Mouse (Mus musculus) left cerebral cortex, postnatal 10 days (tissue): ENCODE data around the gene Efnb2. TPM values are rescaled to one million over a fixed set of nuclear protein-coding genes. Genes with fewer than 3 reads are reported as not detected.

ENCODE experiments used
- DNase-seq, 2 experiments: peaks; one replicate each; pipeline ENCODE4 v3.0.0; 2021 to 2022; ENCODE audit warnings: low spot score in 2 of 2, mixed read lengths in 1 of 2; ENCODE audit errors: extremely low spot score in 1 of 2
- intact Hi-C: fragments of 180-260 bp; cut with DNase I; formaldehyde crosslinking; loops from one replicate; pipeline ENCODE4 v1.15.1; 2025
- total RNA-seq, 2 experiments: library from RNA; stranded (reverse); gene quantifications; 2 replicates each; pipeline ENCODE4 v1.2.3; 2021

Gene Efnb2
- total RNA-seq, 2 experiments from 2014 or later = 85.8 to 98.4 TPM

- intact Hi-C loops = loop anchor here (5.0 to 10.0 kb wide), 3 partner anchors 426 to 1643 kb away; no protein-coding TSS in a partner anchor
- DNase-seq = no peak
Measured at GRCm38 (mm10) chr8:8657692-8658355, 3.2 kb downstream of the Efnb2 start.

GRCm38 (mm10) chr8:8656578-8657441 lies 4.2 kb downstream of the Efnb2 start:
- DNase-seq = no peak
- intact Hi-C loops = loop anchor here (5.0 to 10.0 kb wide), 3 partner anchors 425 to 1642 kb away; no protein-coding TSS in a partner anchor

GRCm38 (mm10) chr8:8655346-8656340 lies 5.4 kb downstream of the Efnb2 start:
- no peak for DNase-seq
- intact Hi-C loops = loop anchor here (5.0 to 10.0 kb wide), 3 partner anchors 423 to 1641 kb away; no protein-coding TSS in a partner anchor

DNA sequence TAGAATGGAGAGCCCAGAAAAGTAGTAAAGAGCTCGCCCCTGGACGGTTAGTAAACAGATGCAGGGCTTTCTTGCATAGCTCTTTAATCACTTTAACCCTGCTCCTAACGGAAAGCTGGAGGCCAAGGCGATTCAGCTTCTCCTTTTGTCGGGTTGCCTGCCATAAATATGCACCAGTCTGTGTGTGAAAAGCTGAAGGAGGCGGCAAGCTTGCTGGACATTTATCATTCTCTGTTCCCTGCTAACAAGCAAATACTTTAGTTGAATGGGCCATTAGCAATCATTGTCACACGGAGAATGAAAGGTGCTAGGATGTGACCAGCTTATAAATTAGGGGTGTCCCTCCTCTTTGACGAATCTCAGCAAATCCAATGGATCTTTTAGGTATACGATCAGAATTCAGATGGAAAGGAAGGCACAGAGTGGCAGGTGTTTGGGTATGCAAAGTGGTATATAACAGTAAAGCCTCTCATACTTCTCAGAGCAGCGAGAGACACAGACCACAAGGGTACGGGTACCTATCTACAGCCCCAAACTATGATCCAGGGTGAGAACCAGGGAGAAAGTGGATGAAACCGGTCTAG lies 7.0 kb downstream of the Efnb2 start:
- intact Hi-C loops = loop anchor here (10.0 kb wide), 1 partner anchor 1639 kb away; no protein-coding TSS in a partner anchor

GRCm38 (mm10) chr8:8653343-8653742 lies 7.7 kb downstream of the Efnb2 start:
- DNase-seq = no peak
- intact Hi-C loops = loop anchor here (10.0 kb wide), 1 partner anchor 1639 kb away; no protein-coding TSS in a partner anchor

More for the DNA sequence above, 7.0 kb downstream of the Efnb2 start:
- no peak for DNase-seq

GRCm38 (mm10) chr8:8652388-8652787 lies 8.7 kb downstream of the Efnb2 start:
- DNase-seq = no peak
- intact Hi-C loops = loop anchor here (10.0 kb wide), 1 partner anchor 1638 kb away; no protein-coding TSS in a partner anchor

- peak; percentile 80 to 87 for DNase-seq
- intact Hi-C loops = loop anchor here (10.0 kb wide), 1 partner anchor 1635 kb away; no protein-coding TSS in a partner anchor
Measured at GRCm38 (mm10) chr8:8649944-8650343, 11.1 kb downstream of the Efnb2 start.

- intact Hi-C loops = no loop called here
Measured at GRCm38 (mm10) chr8:8649536-8649935, 11.5 kb downstream of the Efnb2 start.

GRCm38 (mm10) chr8:8648686-8649085 lies 12.4 kb downstream of the Efnb2 start:
- intact Hi-C loops = no loop called here

More at GRCm38 (mm10) chr8:8649536-8649935, 11.5 kb downstream of the Efnb2 start:
- no peak for DNase-seq

DNA sequence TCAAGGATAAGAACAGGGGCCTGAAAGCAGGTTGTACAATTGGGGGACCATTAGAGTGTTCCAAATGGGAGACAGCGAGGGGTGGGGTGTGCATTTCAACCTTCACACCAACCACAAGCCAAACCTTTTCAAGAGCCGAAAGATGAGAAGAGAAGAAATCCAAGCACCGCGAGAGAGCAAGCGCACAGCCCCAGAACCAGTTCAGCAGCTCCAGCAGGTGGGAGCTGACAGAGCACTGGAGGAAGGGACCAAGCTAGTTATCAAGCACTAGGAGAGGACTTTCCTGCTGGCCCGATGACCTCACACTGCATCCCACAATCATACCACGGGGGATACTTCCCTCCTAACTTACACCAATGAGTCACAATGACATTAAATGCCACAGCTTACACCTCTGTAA lies 13.2 kb downstream of the Efnb2 start:
- intact Hi-C loops = no loop called here
- DNase-seq = no peak

More at GRCm38 (mm10) chr8:8648686-8649085, 12.4 kb downstream of the Efnb2 start:
- DNase-seq = no peak

- intact Hi-C loops = no loop called here
Measured at GRCm38 (mm10) chr8:8647319-8647718, 13.7 kb downstream of the Efnb2 start.

GRCm38 (mm10) chr8:8644160-8644915 lies 16.7 kb downstream of the Efnb2 start:
- DNase-seq = no peak
- intact Hi-C loops = no loop called here

More at GRCm38 (mm10) chr8:8647319-8647718, 13.7 kb downstream of the Efnb2 start:
- no peak for DNase-seq

DNA sequence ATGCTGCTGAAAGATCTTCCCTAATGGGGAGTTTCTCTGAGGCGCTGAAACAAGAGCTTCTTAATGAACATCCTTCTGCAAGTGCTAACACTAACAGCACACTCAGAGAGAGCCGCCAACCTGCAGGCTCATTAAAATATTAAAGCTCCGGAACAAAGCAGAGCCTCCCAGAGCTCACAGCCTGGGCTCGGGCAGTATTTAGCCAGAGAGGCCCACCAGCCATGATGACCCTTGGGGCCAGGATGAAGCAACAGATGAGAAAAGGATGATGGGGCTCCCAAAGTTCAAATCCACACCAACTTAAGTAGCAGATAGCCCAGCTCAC lies 20.8 kb downstream of the Efnb2 start:
- intact Hi-C loops = no loop called here
- no peak for DNase-seq

- intact Hi-C loops = no loop called here
- no peak for DNase-seq
Measured at GRCm38 (mm10) chr8:8639569-8640263, 21.3 kb downstream of the Efnb2 start.

DNA sequence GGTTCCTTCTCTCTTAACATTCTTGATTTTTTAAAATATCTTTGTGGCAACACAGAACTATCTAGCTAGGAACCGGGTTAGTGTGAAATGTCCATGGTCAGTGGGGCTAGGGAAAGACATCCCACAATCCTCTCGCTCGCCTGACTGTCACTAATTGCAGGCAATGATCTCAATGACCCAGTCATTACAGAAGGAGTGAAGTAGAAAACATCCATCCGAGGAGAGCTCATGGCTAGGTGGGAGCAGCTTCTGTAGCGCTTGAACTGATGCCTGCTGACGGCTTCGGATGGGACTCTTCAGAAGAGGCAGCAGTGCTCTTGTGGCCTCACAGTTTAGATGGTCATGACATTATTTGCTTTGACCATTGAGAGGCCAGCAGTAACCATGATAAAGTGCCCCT lies 29.6 kb downstream of the Efnb2 start:
- DNase-seq = no peak
- intact Hi-C loops = no loop called here

DNA sequence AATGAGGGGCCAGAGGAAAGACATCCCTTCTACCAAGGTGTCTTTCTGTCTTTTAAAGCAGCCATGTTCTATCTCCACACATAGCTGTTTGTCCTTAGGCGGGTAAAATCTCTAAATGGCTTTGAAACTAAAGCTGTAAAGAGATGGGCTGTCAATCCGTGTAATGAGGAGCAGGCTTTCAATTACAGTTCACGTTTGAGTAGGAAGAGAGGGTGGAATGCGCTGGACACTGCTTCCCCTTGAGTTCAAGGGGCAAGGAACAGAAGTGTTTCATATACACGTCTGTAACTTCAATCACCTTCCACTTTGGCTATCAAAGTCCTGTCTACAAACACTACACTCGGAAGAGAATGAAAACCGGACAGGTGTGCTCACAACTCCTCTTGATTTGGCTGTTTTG lies 37.0 kb downstream of the Efnb2 start:
- intact Hi-C loops = no loop called here
- DNase-seq = no peak

DNA sequence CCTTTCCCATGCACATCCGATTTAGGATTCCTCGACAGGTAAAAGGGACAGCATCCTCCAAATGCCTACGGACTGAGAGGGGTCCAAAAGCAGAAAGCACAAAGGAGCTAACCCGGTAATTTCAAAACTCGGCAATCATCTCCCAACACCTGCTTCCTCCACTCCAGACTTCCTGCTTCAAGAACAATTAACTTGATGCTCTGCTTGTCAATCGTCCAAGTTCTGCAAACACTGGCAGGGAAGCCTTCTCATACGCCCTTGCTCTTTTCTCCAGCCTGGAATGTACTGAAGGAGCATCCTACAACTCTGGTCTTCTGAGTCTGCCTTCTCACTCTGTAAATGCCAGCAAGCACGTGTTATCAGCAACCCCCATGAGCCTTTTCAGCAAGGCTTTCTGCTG lies 37.6 kb downstream of the Efnb2 start:
- intact Hi-C loops = no loop called here

More for the DNA sequence above, 37.6 kb downstream of the Efnb2 start:
- no peak for DNase-seq
